Mouse (Mus musculus) lung, embryonic 15.5 days (tissue): ENCODE data around the gene Scimp. TPM values are rescaled to one million over a fixed set of nuclear protein-coding genes. Genes with fewer than 3 reads are reported as not detected.
A peak's percentile ranks its signal among the peaks of the same experiment; 100 is the strongest.

Experiments
- ATAC-seq: fragments of 200-750 bp; cut with Nextera tagmentation; 2 replicates; pipeline ENCODE4 v1.8.0; 2017; ENCODE audit warnings: moderate number of reproducible peaks, borderline replicate concordance; ENCODE audit not compliant: low FRiP score, low TSS enrichment; ENCODE audit errors: extremely low read depth
- H3K27ac ChIP-seq: fragments of 300-500 bp; sonication (generic); 2 replicates; pipeline ENCODE4 v1.5.1; 2015; ENCODE audit warnings: moderate library complexity, mild to moderate bottlenecking, inconsistent platforms
- H3K27me3 ChIP-seq: fragments of 300-500 bp; sonication (generic); 2 replicates; pipeline ENCODE4 v1.6.1; 2015; ENCODE audit warnings: inconsistent platforms
- H3K36me3 ChIP-seq: fragments of 300-500 bp; sonication (generic); 2 replicates; pipeline ENCODE4 v1.6.1; 2015; ENCODE audit warnings: inconsistent platforms
- H3K4me1 ChIP-seq: fragments of 300-500 bp; sonication (generic); 2 replicates; pipeline ENCODE4 v1.6.1; 2015; ENCODE audit warnings: inconsistent platforms
- H3K4me2 ChIP-seq: fragments of 300-500 bp; sonication (generic); 2 replicates; pipeline ENCODE4 v1.6.1; 2015; ENCODE audit warnings: inconsistent platforms, mild to moderate bottlenecking, moderate library complexity
- H3K4me3 ChIP-seq: fragments of 300-500 bp; sonication (generic); 2 replicates; pipeline ENCODE4 v1.5.1; 2015; ENCODE audit warnings: mild to moderate bottlenecking, inconsistent platforms
- H3K9ac ChIP-seq: fragments of 300-500 bp; sonication (generic); 2 replicates; pipeline ENCODE4 v1.6.1; 2015; ENCODE audit warnings: inconsistent platforms
- H3K9me3 ChIP-seq: fragments of 300-500 bp; sonication (generic); 2 replicates; pipeline ENCODE4 v1.6.1; 2016; ENCODE audit warnings: inconsistent platforms
- WGBS: fragments of 180-500 bp; shearing (Covaris S2); methylation state at CpG from one replicate; pipeline ENCODE4 v1.1.7; 2015; 5-methylcytosine and 5-hydroxymethylcytosine counted together
- polyA plus RNA-seq: library from polyadenylated mRNA; unstranded; fragments of >200 nt; fragmentation: Nextera tagmentation; extraction: Ambion mirVana; gene quantifications from 2 replicates; pipeline ENCODE4 v1.2.1, GENCODE M21; 2015

The Scimp gene
- polyA plus RNA-seq, result 0.35 and 0.46 TPM in 2 replicates

GRCm38 (mm10) chr11:70812365-70812764, at the start of gene Scimp:
TSS of gene Scimp (minus strand) at chr11:70812586.
- ATAC-seq, result no peak
- Histone ChIP-seq H3K4me1 (no peaks in the 10 kb centered on the region), H3K9me3 (no peaks in the 10 kb centered on the region), H3K27ac (no peak within 1 kb of the TSS), H3K36me3 (no peaks in the 10 kb centered on the region), H3K27me3 (no peaks in the 10 kb centered on the region), H3K4me3 (no peak within 1 kb of the TSS), H3K9ac (no peak within 1 kb of the TSS), H3K4me2 (no peak within 1 kb of the TSS)
- WGBS, result 81% methylated on average over 7 of the region's 7 CpGs

GRCm38 (mm10) chr11:70860371-70860770, 48.0 kb upstream of the Scimp start:
- Histone ChIP-seq H3K27me3 (no peaks in the 10 kb centered on the region), H3K27ac (no peak overlapping the region), H3K4me2 (no peak overlapping the region), H3K4me1 (no peaks in the 10 kb centered on the region), H3K9ac (no peak overlapping the region), H3K4me3 (no peak overlapping the region), H3K9me3 (no peaks in the 10 kb centered on the region), H3K36me3 (no peaks in the 10 kb centered on the region)
- ATAC-seq, result no peak
- WGBS, result 81% methylated on average over 1 of the region's 1 CpGs

GRCm38 (mm10) chr11:70846029-70846428, 33.6 kb upstream of the Scimp start:
- no peak overlapping the region for H3K27ac ChIP-seq
- no peak overlapping the region for H3K9ac ChIP-seq
- ATAC-seq, result no peak
- no peaks in the 10 kb centered on the region for H3K9me3 ChIP-seq
- H3K27me3 ChIP-seq, result no peaks in the 10 kb centered on the region
- H3K4me3 ChIP-seq, result peak overlapping the region; percentile 83
- H3K4me1 ChIP-seq, result peaks cover 20% of the 10 kb centered on the region
- WGBS, result 34% methylated on average over 2 of the region's 2 CpGs
- H3K4me2 ChIP-seq, result peak overlapping the region; percentile 68
- H3K36me3 ChIP-seq, result no peaks in the 10 kb centered on the region

GRCm38 (mm10) chr11:70845457-70845978, 33.1 kb upstream of the Scimp start:
- Histone ChIP-seq H3K4me3 (peak overlapping the region; percentile 83), H3K27ac (no peak overlapping the region), H3K27me3 (no peaks in the 10 kb centered on the region), H3K36me3 (no peaks in the 10 kb centered on the region), H3K4me1 (peaks cover 20% of the 10 kb centered on the region), H3K9ac (peak overlapping the region; percentile 84), H3K4me2 (peak overlapping the region; percentile 68), H3K9me3 (no peaks in the 10 kb centered on the region)
- 3% methylated on average over 19 of the region's 19 CpGs for WGBS
- no peak for ATAC-seq

- Histone ChIP-seq H3K9ac (peak within 1 kb of the TSS; percentile 84), H3K27me3 (no peaks in the 10 kb centered on the region), H3K4me2 (peak within 1 kb of the TSS; percentile 68), H3K27ac (peak within 1 kb of the TSS; percentile 80), H3K36me3 (no peaks in the 10 kb centered on the region), H3K9me3 (no peaks in the 10 kb centered on the region), H3K4me1 (peaks cover 20% of the 10 kb centered on the region), H3K4me3 (peak within 1 kb of the TSS; percentile 83)
- peak; percentile 97 for ATAC-seq
- WGBS, result under 1% methylated on average over 84 of the region's 88 CpGs
Measured at GRCm38 (mm10) chr11:70844559-70845456, 32.4 kb upstream of the Scimp start, which contains the start of gene Rabep1. TSS of gene Rabep1 (plus strand) at chr11:70844778.

GRCm38 (mm10) chr11:70843701-70844551, 31.5 kb upstream of the Scimp start:
- Histone ChIP-seq H3K4me3 (peak overlapping the region; percentile 83), H3K27me3 (no peaks in the 10 kb centered on the region), H3K27ac (peak overlapping the region; percentile 39; the same call in 1 of the 2 replicates), H3K9ac (peak overlapping the region; percentile 84; the same call in 1 of the 2 replicates), H3K36me3 (no peaks in the 10 kb centered on the region), H3K4me2 (peak overlapping the region; percentile 68), H3K9me3 (no peaks in the 10 kb centered on the region), H3K4me1 (peaks cover 20% of the 10 kb centered on the region)
- no peak for ATAC-seq
- WGBS, result 18% methylated on average over 12 of the region's 12 CpGs

- Histone ChIP-seq H3K27me3 (no peaks in the 10 kb centered on the region), H3K4me2 (no peak overlapping the region), H3K4me1 (peaks cover 20% of the 10 kb centered on the region), H3K9me3 (no peaks in the 10 kb centered on the region), H3K27ac (no peak overlapping the region), H3K36me3 (no peaks in the 10 kb centered on the region), H3K4me3 (no peak overlapping the region), H3K9ac (no peak overlapping the region)
- WGBS, result 54% methylated on average over 4 of the region's 4 CpGs
- no peak for ATAC-seq
Measured at GRCm38 (mm10) chr11:70842983-70843382, 30.6 kb upstream of the Scimp start.

GRCm38 (mm10) chr11:70838610-70839009, 26.2 kb upstream of the Scimp start:
- 16% methylated on average over 2 of the region's 2 CpGs for WGBS

GRCm38 (mm10) chr11:70837031-70837430, 24.6 kb upstream of the Scimp start:
- Histone ChIP-seq H3K4me3 (no peak overlapping the region), H3K9ac (no peak overlapping the region), H3K9me3 (no peaks in the 10 kb centered on the region), H3K27me3 (no peaks in the 10 kb centered on the region), H3K36me3 (no peaks in the 10 kb centered on the region), H3K4me2 (no peak overlapping the region), H3K4me1 (no peaks in the 10 kb centered on the region), H3K27ac (no peak overlapping the region)
- no peak for ATAC-seq
- WGBS, result 92% methylated on average over 3 of the region's 3 CpGs

More at GRCm38 (mm10) chr11:70838610-70839009, 26.2 kb upstream of the Scimp start:
- no peak for ATAC-seq
- H3K9me3 ChIP-seq, result no peaks in the 10 kb centered on the region
- H3K4me1 ChIP-seq, result no peaks in the 10 kb centered on the region; the same call in 1 of the 2 replicates
- H3K9ac ChIP-seq, result no peak overlapping the region
- H3K4me2 ChIP-seq, result no peak overlapping the region
- H3K36me3 ChIP-seq, result no peaks in the 10 kb centered on the region
- H3K4me3 ChIP-seq, result no peak overlapping the region
- no peak overlapping the region for H3K27ac ChIP-seq
- no peaks in the 10 kb centered on the region for H3K27me3 ChIP-seq

- no peaks in the 10 kb centered on the region for H3K27me3 ChIP-seq
- no peak overlapping the region for H3K4me3 ChIP-seq
- H3K9me3 ChIP-seq, result no peaks in the 10 kb centered on the region
- no peaks in the 10 kb centered on the region for H3K4me1 ChIP-seq
- H3K4me2 ChIP-seq, result no peak overlapping the region
- no peak overlapping the region for H3K9ac ChIP-seq
- no peaks in the 10 kb centered on the region for H3K36me3 ChIP-seq
- no peak overlapping the region for H3K27ac ChIP-seq
- no peak for ATAC-seq
- 42% methylated on average over 6 of the region's 6 CpGs for WGBS
Measured at GRCm38 (mm10) chr11:70835381-70835831, 23.0 kb upstream of the Scimp start.

- Histone ChIP-seq H3K4me2 (no peak overlapping the region), H3K4me1 (no peaks in the 10 kb centered on the region), H3K9me3 (no peaks in the 10 kb centered on the region), H3K4me3 (no peak overlapping the region), H3K27ac (no peak overlapping the region), H3K9ac (no peak overlapping the region), H3K36me3 (no peaks in the 10 kb centered on the region), H3K27me3 (no peaks in the 10 kb centered on the region)
- no peak for ATAC-seq
- WGBS, result 74% methylated on average over 3 of the region's 3 CpGs
Measured at GRCm38 (mm10) chr11:70833831-70834230, 21.4 kb upstream of the Scimp start.
